Mouse (Mus musculus) CH12.LX (cell line): Measurements from ENCODE around the gene Dcst2. TPM values are rescaled to one million over a fixed set of nuclear protein-coding genes. Genes with fewer than 3 reads are reported as not detected.

Experiments used
- DNase-seq: peaks from one replicate; pipeline ENCODE4 v3.0.0-alpha.2; 2013; ENCODE audit errors: extremely low read depth
- H3K27ac ChIP-seq: 2 replicates; pipeline ENCODE4 v1.5.1; 2012; ENCODE audit warnings: low read depth, mild to moderate bottlenecking, control low read depth, moderate library complexity; ENCODE audit not compliant: insufficient read depth
- H3K27me3 ChIP-seq: replicated peaks from 2 replicates; pipeline ENCODE3; 2012; ENCODE audit warnings: inconsistent platforms
- H3K36me3 ChIP-seq, 2 experiments: replicated peaks in 1 of 2; 2 replicates each; pipeline versions ENCODE3 to v1.6.1; 2012; ENCODE audit warnings: inconsistent platforms in 1 of 2, low read length in 1 of 2, mild to moderate bottlenecking in 1 of 2, mixed read lengths in 1 of 2, moderate library complexity in 1 of 2; ENCODE audit not compliant: control insufficient read depth in 1 of 2, insufficient read depth in 1 of 2
- H3K4me1 ChIP-seq, 2 experiments: 2 replicates each; pipeline ENCODE4 v1.6.1; 2012; ENCODE audit warnings: inconsistent platforms in 1 of 2, moderate library complexity in 1 of 2; ENCODE audit not compliant: insufficient read depth in 2 of 2, control insufficient read depth in 1 of 2
- H3K4me2 ChIP-seq: 2 replicates; pipeline ENCODE4 v1.6.1; 2012; ENCODE audit warnings: low read depth, mild to moderate bottlenecking, control low read depth; ENCODE audit not compliant: poor library complexity, insufficient read depth, severe bottlenecking
- H3K4me3 ChIP-seq, 3 experiments: fragments of 150-350 bp in 1 of 3; sonication (generic) in 1 of 3; replicated peaks in 1 of 3; 2 replicates each; pipeline versions ENCODE3 to v1.5.1; 2011 to 2012; ENCODE audit warnings: low read depth in 2 of 3, low read length in 2 of 3, mild to moderate bottlenecking in 2 of 3, moderate library complexity in 2 of 3, control low read depth in 1 of 3, improper control_type of control experiment in 1 of 3, inconsistent platforms in 1 of 3, mixed read lengths in 1 of 3; ENCODE audit not compliant: poor library complexity in 1 of 3
- H3K79me2 ChIP-seq: replicated peaks from 2 replicates; pipeline ENCODE4 v1.6.1; 2012; ENCODE audit warnings: mild to moderate bottlenecking, moderate library complexity; ENCODE audit not compliant: control insufficient read depth, poor library complexity, insufficient read depth, severe bottlenecking; ENCODE audit errors: extremely low read depth
- H3K9ac ChIP-seq: 2 replicates; pipeline ENCODE4 v1.6.1; 2012; ENCODE audit warnings: low read depth, mild to moderate bottlenecking, control low read depth, moderate library complexity; ENCODE audit not compliant: insufficient read depth
- H3K9me3 ChIP-seq: replicated peaks from 2 replicates; pipeline ENCODE3; 2012; ENCODE audit warnings: low read length, inconsistent platforms, mixed read lengths
- CHD2 ChIP-seq: IDR thresholded peaks from 2 replicates; pipeline ENCODE4 v1.6.1; 2011; ENCODE audit warnings: low read length, improper control_type of control experiment
- ELF1 ChIP-seq: IDR thresholded peaks from 2 replicates; pipeline ENCODE4 v1.6.1; 2014; ENCODE audit warnings: low read depth, mild to moderate bottlenecking, inconsistent platforms, low read length, improper control_type of control experiment
- GABPA ChIP-seq: IDR thresholded peaks from 2 replicates; pipeline ENCODE4 v1.6.1; 2012; ENCODE audit warnings: low read depth, low read length, improper control_type of control experiment, inconsistent platforms; ENCODE audit not compliant: insufficient replicate concordance
- HCFC1 ChIP-seq: IDR thresholded peaks from 2 replicates; pipeline ENCODE4 v1.6.1; 2012; ENCODE audit warnings: low read depth, mild to moderate bottlenecking, inconsistent platforms, low read length, improper control_type of control experiment
- IRF4 ChIP-seq: IDR thresholded peaks from 2 replicates; pipeline ENCODE4 v1.6.1; 2014; ENCODE audit warnings: low read depth, mild to moderate bottlenecking, inconsistent platforms, low read length, improper control_type of control experiment
- MAFK ChIP-seq: IDR thresholded peaks from 2 replicates; pipeline ENCODE4 v1.6.1; 2011; ENCODE audit warnings: low read length, improper control_type of control experiment; ENCODE audit not compliant: insufficient replicate concordance
- MYC ChIP-seq: IDR thresholded peaks from 2 replicates; pipeline ENCODE4 v1.6.1; 2011; ENCODE audit warnings: low read depth, mild to moderate bottlenecking, improper control_type of control experiment, low read length
- NRF1 ChIP-seq: IDR thresholded peaks from 2 replicates; pipeline ENCODE4 v1.6.1; 2014; ENCODE audit warnings: low read depth, mild to moderate bottlenecking, inconsistent platforms, low read length, improper control_type of control experiment, moderate library complexity
- POLR2A ChIP-seq: IDR thresholded peaks from 2 replicates; pipeline ENCODE4 v1.6.1; 2011; ENCODE audit warnings: low read depth, mild to moderate bottlenecking, improper control_type of control experiment, low read length
- RAD21 ChIP-seq: IDR thresholded peaks from 2 replicates; pipeline ENCODE4 v1.6.1; 2011; ENCODE audit warnings: low read depth, mild to moderate bottlenecking, low read length, improper control_type of control experiment, moderate library complexity
- RCOR1 ChIP-seq: conservative IDR thresholded peaks from 2 replicates; pipeline ENCODE4 v1.6.1; 2012; ENCODE audit warnings: low read depth, mild to moderate bottlenecking, inconsistent platforms, low read length, improper control_type of control experiment
- SMC3 ChIP-seq: IDR thresholded peaks from 2 replicates; pipeline ENCODE4 v1.6.1; 2011; ENCODE audit warnings: low read depth, low read length, improper control_type of control experiment
- TBP ChIP-seq: conservative IDR thresholded peaks from 2 replicates; pipeline ENCODE4 v1.6.1; 2011; ENCODE audit warnings: low read depth, low read length, improper control_type of control experiment
- TCF12 ChIP-seq: IDR thresholded peaks from 2 replicates; pipeline ENCODE4 v1.6.1; 2014; ENCODE audit warnings: low read depth, mild to moderate bottlenecking, inconsistent platforms, low read length, improper control_type of control experiment
- USF1 ChIP-seq: IDR thresholded peaks from 2 replicates; pipeline ENCODE4 v1.6.1; 2014; ENCODE audit warnings: low read depth, mild to moderate bottlenecking, inconsistent platforms, low read length, improper control_type of control experiment
- ZKSCAN1 ChIP-seq: IDR thresholded peaks from 2 replicates; pipeline ENCODE4 v1.6.1; 2012; ENCODE audit warnings: low read depth, inconsistent platforms, low read length, improper control_type of control experiment, borderline replicate concordance
- ZMIZ1 ChIP-seq: IDR thresholded peaks from 2 replicates; pipeline ENCODE4 v1.6.1; 2012; ENCODE audit warnings: low read depth, mild to moderate bottlenecking, inconsistent platforms, low read length, improper control_type of control experiment
- ZNF384 ChIP-seq: IDR thresholded peaks from 2 replicates; pipeline ENCODE4 v1.6.1; 2012; ENCODE audit warnings: low read depth, low read length, improper control_type of control experiment, inconsistent platforms
- dilution Hi-C: fragments of 300-500 bp; cut with MboI; formaldehyde crosslinking; loops from 2 replicates; pipeline ENCODE4 v1.14.3; 2020; ENCODE audit warnings: low sequenced_read_pairs; ENCODE audit not compliant: extremely low pct_unique_long_range_greater_than_20kb, extremely low pct_ligation_motif_present
- in situ Hi-C: fragments of 300-500 bp; cut with MboI; formaldehyde crosslinking; loops from 3 replicates; pipeline ENCODE4 v1.14.3; 2019; ENCODE audit warnings: low sequenced_read_pairs, low pct_ligation_motif_present, low pct_unique_long_range_greater_than_20kb, mixed read lengths
- polyA plus RNA-seq: library from polyadenylated mRNA; unstranded; fragments of >175 nt; gene quantifications from 2 replicates; pipeline ENCODE4 v1.2.1, GENCODE M21; 2012; ENCODE audit warnings: low read depth; ENCODE audit not compliant: insufficient read length
- total RNA-seq, 2 experiments: library from RNA; depleted of rRNA; stranded (reverse); fragments of 300-350 nt in 1 of 2; fragments of >200 nt in 1 of 2; gene quantifications; 2 replicates each; pipeline ENCODE4 v1.2.3; 2012 to 2014

Dcst2 gene
- total and polyA plus RNA-seq, 3 experiments, result 0.10 TPM; not detected in 2

DNA sequence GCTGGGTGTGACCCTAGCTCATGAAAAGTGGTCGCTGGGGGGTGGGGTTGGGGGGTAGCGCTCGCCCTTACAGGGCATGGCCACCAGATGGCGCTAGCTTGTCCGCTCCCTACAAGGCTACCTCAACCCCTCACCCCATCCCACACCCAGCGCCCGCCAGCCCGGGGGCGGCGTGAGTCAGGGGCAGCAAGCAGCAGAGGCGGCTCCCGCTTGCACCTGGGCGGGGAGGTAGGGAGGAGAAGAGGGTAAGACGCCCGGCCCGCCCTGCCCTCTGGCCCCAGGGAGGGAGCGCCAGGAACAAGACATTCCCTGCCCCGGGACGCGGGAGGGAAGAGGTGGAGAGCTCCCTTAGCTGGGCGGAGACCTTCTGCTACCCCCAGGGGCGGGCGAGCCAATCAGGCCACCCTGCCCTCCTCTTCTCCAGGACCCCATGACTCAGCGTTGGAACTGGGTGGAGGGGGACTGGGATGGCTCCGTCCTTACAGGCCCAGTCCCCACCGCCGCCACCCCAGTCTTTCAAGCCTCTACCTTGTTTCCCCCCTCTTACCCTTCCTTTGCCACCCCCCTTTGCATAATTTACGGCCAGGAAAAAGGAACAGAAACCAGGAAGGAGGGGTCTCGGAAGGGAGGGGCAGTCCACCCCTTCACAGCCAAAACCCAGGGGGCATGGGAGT is 16.8 kb downstream of the Dcst2 start (continued):
- no peak for TF ChIP-seq USF1
- peak; percentile 43 for TF ChIP-seq POLR2A
- no peak for TF ChIP-seq HCFC1
- peak; percentile 71 for TF ChIP-seq CHD2
- TF ChIP-seq SMC3, result peak; percentile 88
- peak; percentile 95 for TF ChIP-seq IRF4
- no peak for TF ChIP-seq GABPA
- no peak for TF ChIP-seq MAFK
- TF ChIP-seq TBP, result no peak

GRCm38 (mm10) chr3:89379388-89380131 is 17.8 kb downstream of the Dcst2 start:
- TF ChIP-seq ZMIZ1, result no peak
- TF ChIP-seq RAD21, result no peak
- peak; percentile 32; the same call in 1 of the 2 replicates for TF ChIP-seq TCF12
- no peak for TF ChIP-seq POLR2A
- dilution Hi-C loops (no loop called here), in situ Hi-C loops (no loop called here)
- Histone ChIP-seq H3K4me2 (no peak overlapping the region), H3K79me2 (peaks cover 22% of the 10 kb centered on the region), H3K27me3 (no peaks in the 10 kb centered on the region), H3K4me3 (peak overlapping the region in 1 of 3 experiments; percentile 0), H3K27ac (peak overlapping the region; percentile 19; the same call in 1 of the 2 replicates), H3K36me3 (peaks cover 49 to 82% of the 10 kb centered on the region in 2 experiments), H3K9ac (no peak overlapping the region), H3K4me1 (peaks cover 29 to 74% of the 10 kb centered on the region in 2 experiments), H3K9me3 (no peaks in the 10 kb centered on the region)
- no peak for DNase-seq

GRCm38 (mm10) chr3:89380291-89380690 is 18.5 kb downstream of the Dcst2 start:
- H3K79me2 ChIP-seq, result peaks cover 30% of the 10 kb centered on the region
- H3K9me3 ChIP-seq, result no peaks in the 10 kb centered on the region
- peaks cover 30 to 81% of the 10 kb centered on the region in 2 experiments for H3K4me1 ChIP-seq
- H3K9ac ChIP-seq, result no peak overlapping the region
- H3K4me2 ChIP-seq, result no peak overlapping the region
- H3K36me3 ChIP-seq, result peaks cover 49 to 83% of the 10 kb centered on the region in 2 experiments
- no peak for DNase-seq
- no peak overlapping the region for H3K4me3 ChIP-seq
- dilution Hi-C loops, result no loop called here
- no peaks in the 10 kb centered on the region for H3K27me3 ChIP-seq
- in situ Hi-C loops, result no loop called here
- H3K27ac ChIP-seq, result no peak overlapping the region
- TF ChIP-seq ELF1, result no peak
- no peak for TF ChIP-seq MYC
- no peak for TF ChIP-seq ZNF384
- TF ChIP-seq RCOR1, result no peak
- TF ChIP-seq ZKSCAN1, result no peak
- no peak for TF ChIP-seq IRF4
- no peak for TF ChIP-seq TBP
- no peak for TF ChIP-seq NRF1
- TF ChIP-seq, all 38 proteins: peak for 0
